Mouse (Mus musculus) forebrain, embryonic 11.5 days (tissue): Measurements from ENCODE around the gene Fbxo11. TPM values are rescaled to one million over a fixed set of nuclear protein-coding genes. Genes with fewer than 3 reads are reported as not detected.
A peak's percentile ranks its signal among the peaks of the same experiment; 100 is the strongest.
"Not testable (repeated sequence)": the region's sequence is repeated elsewhere in the genome, so short reads cannot be mapped to it uniquely, and the experiment has no call there.

Source experiments
- ATAC-seq: fragments of 200-750 bp; cut with Nextera tagmentation; replicated peaks from 2 replicates; pipeline ENCODE4 v1.8.0; 2017; ENCODE audit warnings: moderate TSS enrichment; ENCODE audit not compliant: low FRiP score
- DNase-seq: peaks from one replicate; pipeline ENCODE4 v3.0.0-alpha.2; 2017; ENCODE audit warnings: low spot score
- H3K27ac ChIP-seq: fragments of 300-500 bp; sonication (generic); 2 replicates; pipeline ENCODE4 v1.5.1; 2014; ENCODE audit warnings: low read depth, low read length
- H3K27me3 ChIP-seq: fragments of 300-500 bp; sonication (generic); 2 replicates; pipeline ENCODE4 v1.6.1; 2014; ENCODE audit warnings: mild to moderate bottlenecking, low read length, mixed read lengths; ENCODE audit not compliant: control insufficient read depth, insufficient read depth
- H3K36me3 ChIP-seq: fragments of 300-500 bp; sonication (generic); 2 replicates; pipeline ENCODE4 v1.6.1; 2014; ENCODE audit warnings: mild to moderate bottlenecking, low read length, moderate library complexity, mixed read lengths; ENCODE audit not compliant: control insufficient read depth, insufficient read depth
- H3K4me1 ChIP-seq: fragments of 300-500 bp; sonication (generic); replicated peaks from 2 replicates; pipeline ENCODE4 v1.6.1; 2014; ENCODE audit warnings: low read length, mixed read lengths; ENCODE audit not compliant: control insufficient read depth, insufficient read depth
- H3K4me2 ChIP-seq: fragments of 300-500 bp; sonication (generic); 2 replicates; pipeline ENCODE4 v1.6.1; 2014; ENCODE audit warnings: low read depth, mild to moderate bottlenecking, low read length, moderate library complexity, mixed read lengths; ENCODE audit not compliant: severe bottlenecking
- H3K4me3 ChIP-seq: fragments of 300-500 bp; sonication (generic); 2 replicates; pipeline ENCODE4 v1.5.1; 2014; ENCODE audit warnings: low read depth, low read length
- H3K9ac ChIP-seq: fragments of 300-500 bp; sonication (generic); 2 replicates; pipeline ENCODE4 v1.6.1; 2014; ENCODE audit warnings: low read length
- H3K9me3 ChIP-seq: fragments of 300-500 bp; sonication (generic); 2 replicates; pipeline ENCODE4 v1.6.1; 2016; ENCODE audit warnings: low read length, mixed read lengths; ENCODE audit not compliant: control insufficient read depth
- WGBS: fragments of 180-500 bp; shearing (Covaris S2); extraction: QIAGEN DNeasy Blood & Tissue Kit; methylation state at CpG from one replicate; pipeline ENCODE4 v1.1.7; 2014; 5-methylcytosine and 5-hydroxymethylcytosine counted together
- polyA plus RNA-seq: library from polyadenylated mRNA; unstranded; fragments of >200 nt; fragmentation: Nextera tagmentation; extraction: Ambion mirVana; gene quantifications from 2 replicates; pipeline ENCODE4 v1.2.1, GENCODE M21; 2014

The Fbxo11 gene
- polyA plus RNA-seq, 1 experiment from 2014 or later: 40.0 TPM

GRCm38 (mm10) chr17:87971696-87972591, 93.1 kb downstream of the Fbxo11 start:
- H3K4me2 ChIP-seq, H3K9me3 ChIP-seq, ATAC-seq, H3K9ac ChIP-seq, H3K4me3 ChIP-seq, DNase-seq, H3K4me1 ChIP-seq, H3K36me3 ChIP-seq, H3K27me3 ChIP-seq, H3K27ac ChIP-seq: not testable (repeated sequence)
- WGBS: 93% methylated on average over 15 of the region's 15 CpGs

GRCm38 (mm10) chr17:87968483-87968926, 96.6 kb downstream of the Fbxo11 start:
- not testable (repeated sequence) for H3K36me3 ChIP-seq, H3K4me2 ChIP-seq, DNase-seq, H3K4me1 ChIP-seq, H3K4me3 ChIP-seq, H3K9me3 ChIP-seq, H3K27ac ChIP-seq, H3K9ac ChIP-seq, H3K27me3 ChIP-seq
- ATAC-seq: peak; percentile 61
- 48% methylated on average over 6 of the region's 8 CpGs for WGBS

DNA sequence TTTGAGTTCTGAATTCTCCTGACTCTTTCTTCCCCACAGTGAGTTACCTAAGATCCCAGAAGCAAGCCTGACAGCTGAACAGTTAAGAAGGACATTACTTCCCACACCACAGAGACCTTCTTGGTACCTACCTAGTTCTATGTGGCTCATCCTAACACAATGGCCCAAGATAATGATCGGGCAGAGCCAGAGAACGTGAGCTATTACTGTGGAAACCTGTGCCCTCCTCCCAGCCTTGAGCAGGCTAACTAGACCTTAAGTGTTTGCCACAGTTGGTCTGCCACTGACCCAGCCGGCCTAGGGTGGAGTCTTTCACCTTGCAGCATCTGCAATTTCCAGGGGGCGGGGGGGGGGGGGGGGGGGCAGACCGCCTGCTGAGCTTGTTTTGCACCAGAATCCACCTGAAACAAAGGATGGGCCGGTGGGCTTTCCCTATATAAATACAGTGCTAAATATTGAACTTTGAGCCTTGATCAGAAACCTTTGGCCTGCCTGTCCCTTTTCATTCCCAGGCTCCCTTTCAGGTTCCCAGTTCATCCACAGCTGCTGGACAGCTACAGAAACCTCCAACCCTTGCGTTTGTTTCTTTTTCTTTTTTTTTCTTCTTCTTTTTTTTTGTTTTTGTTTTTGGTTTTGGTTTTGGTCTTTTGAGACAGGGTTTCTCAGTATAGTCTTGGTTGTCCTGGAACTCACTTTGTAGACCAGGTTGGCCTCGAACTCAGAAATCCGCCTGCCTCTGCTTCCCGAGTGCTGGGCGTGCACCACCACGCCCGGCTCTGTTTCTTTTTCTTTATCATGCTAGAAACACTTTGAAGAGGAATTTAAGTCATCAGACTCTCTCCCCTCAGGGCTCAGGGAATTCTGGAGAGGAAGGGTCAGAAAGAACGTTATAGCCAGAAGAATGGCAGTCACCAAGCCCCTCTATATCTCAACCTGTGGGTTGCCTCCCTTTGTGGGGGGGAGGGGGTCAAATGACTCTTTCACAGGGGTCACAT, 101.7 kb downstream of the Fbxo11 start:
- ATAC-seq (no peak), DNase-seq (no peak)
- Histone ChIP-seq H3K4me3 (no peak overlapping the region), H3K4me2 (no peak overlapping the region), H3K27ac (no peak overlapping the region), H3K9me3 (no peaks in the 10 kb centered on the region), H3K36me3 (no peaks in the 10 kb centered on the region), H3K4me1 (no peaks in the 10 kb centered on the region), H3K27me3 (no peaks in the 10 kb centered on the region), H3K9ac (no peak overlapping the region)
- 88% methylated on average over 13 of the region's 14 CpGs for WGBS

DNA sequence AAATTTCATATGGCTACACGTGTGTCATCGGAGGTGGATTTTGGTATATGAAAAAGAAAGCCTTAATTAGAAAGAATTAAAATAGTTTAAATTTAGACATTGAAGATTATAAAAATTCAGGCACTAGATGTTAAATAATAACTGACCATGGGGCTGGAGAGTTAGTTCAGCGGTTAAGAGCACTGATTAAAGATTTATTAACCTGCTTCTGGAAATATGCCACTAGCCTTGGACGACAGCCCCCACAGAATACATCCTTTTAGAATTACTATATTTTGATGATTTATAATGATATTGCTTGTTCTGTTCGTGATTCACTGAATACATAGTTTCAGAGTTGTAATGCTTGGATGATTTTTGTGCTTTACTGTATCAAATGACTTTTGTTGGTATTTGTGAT, 105.2 kb downstream of the Fbxo11 start:
- ATAC-seq: not testable (repeated sequence)

DNA sequence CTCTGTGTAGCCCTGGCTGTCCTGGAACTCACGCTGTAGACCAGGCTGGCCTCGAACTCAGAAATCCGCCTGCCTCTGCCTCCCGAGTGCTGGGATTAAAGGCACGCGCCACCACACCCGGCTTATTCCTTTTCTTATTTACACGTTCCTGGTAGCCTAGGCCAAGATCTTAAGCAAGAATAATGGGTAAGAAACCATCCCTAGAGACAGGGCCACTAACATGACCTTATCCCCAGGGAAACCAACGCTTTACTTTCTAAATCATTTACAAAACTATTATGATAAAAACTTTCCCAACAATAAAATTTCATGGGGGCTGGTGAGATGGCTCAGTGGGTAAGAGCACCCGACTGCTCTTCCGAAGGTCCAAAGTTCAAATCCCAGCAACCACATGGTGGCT, 105.7 kb downstream of the Fbxo11 start:
- not testable (repeated sequence) for H3K4me3 ChIP-seq, DNase-seq, H3K27ac ChIP-seq, ATAC-seq, H3K9me3 ChIP-seq, H3K4me2 ChIP-seq, H3K27me3 ChIP-seq, H3K36me3 ChIP-seq, H3K9ac ChIP-seq, H3K4me1 ChIP-seq
- 95% methylated on average over 11 of the region's 11 CpGs for WGBS

More for the DNA sequence above, 105.2 kb downstream of the Fbxo11 start:
- not testable (repeated sequence) for H3K4me2 ChIP-seq, H3K4me1 ChIP-seq, H3K4me3 ChIP-seq, H3K9ac ChIP-seq, H3K36me3 ChIP-seq, DNase-seq, H3K27ac ChIP-seq, H3K9me3 ChIP-seq, H3K27me3 ChIP-seq
- 89% methylated on average over 5 of the region's 5 CpGs for WGBS

GRCm38 (mm10) chr17:87958283-87958682, 106.8 kb downstream of the Fbxo11 start:
- Histone ChIP-seq H3K4me1 (no peaks in the 10 kb centered on the region), H3K4me3 (no peak overlapping the region), H3K36me3 (no peaks in the 10 kb centered on the region), H3K27me3 (no peaks in the 10 kb centered on the region), H3K9me3 (no peaks in the 10 kb centered on the region), H3K9ac (no peak overlapping the region), H3K4me2 (no peak overlapping the region), H3K27ac (no peak overlapping the region)
- 54% methylated on average over 8 of the region's 8 CpGs for WGBS
- ATAC-seq: no peak
- DNase-seq: no peak

- no peak overlapping the region for H3K27ac ChIP-seq
- H3K9me3 ChIP-seq: no peaks in the 10 kb centered on the region
- no peak overlapping the region for H3K9ac ChIP-seq
- H3K36me3 ChIP-seq: no peaks in the 10 kb centered on the region
- H3K27me3 ChIP-seq: no peaks in the 10 kb centered on the region
- ATAC-seq (no peak), DNase-seq (no peak)
- WGBS: 79% methylated on average over 12 of the region's 12 CpGs
- H3K4me3 ChIP-seq: no peak overlapping the region
- H3K4me1 ChIP-seq: no peaks in the 10 kb centered on the region
- no peak overlapping the region for H3K4me2 ChIP-seq
These were observed 107.8 kb downstream of the Fbxo11 start for GRCm38 (mm10) chr17:87957096-87957840.

DNA sequence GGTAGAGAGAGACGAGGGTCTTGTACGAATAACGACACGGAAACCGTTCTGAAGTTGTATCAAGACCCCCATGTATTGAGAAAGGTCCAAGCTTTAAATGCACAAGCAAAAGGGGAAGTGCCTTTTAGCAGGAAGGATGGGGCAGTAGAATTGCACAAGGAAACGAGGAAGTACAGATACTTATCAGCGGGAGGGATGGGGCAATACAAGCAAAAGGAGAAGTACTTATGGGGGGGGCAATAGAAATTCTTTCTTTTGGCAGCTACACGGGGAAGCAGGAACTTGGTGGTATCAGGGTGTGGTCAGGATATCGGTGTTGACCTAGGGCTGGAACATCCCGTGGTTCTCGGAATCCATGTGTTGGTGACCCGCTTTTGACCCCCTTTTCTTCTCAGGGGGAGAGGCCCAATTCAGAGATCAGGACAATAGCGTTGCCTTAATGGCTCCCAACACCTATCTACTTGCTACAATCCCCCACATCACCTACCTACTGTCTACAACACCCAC, 110.4 kb downstream of the Fbxo11 start:
- DNase-seq, H3K9ac ChIP-seq, H3K4me2 ChIP-seq, H3K27me3 ChIP-seq, H3K27ac ChIP-seq, ATAC-seq, H3K36me3 ChIP-seq, H3K9me3 ChIP-seq, H3K4me3 ChIP-seq, H3K4me1 ChIP-seq: not testable (repeated sequence)
- 95% methylated on average over 13 of the region's 13 CpGs for WGBS
